ENCODE assay signal across 37 mouse cellular contexts in the genomic region with DNA sequence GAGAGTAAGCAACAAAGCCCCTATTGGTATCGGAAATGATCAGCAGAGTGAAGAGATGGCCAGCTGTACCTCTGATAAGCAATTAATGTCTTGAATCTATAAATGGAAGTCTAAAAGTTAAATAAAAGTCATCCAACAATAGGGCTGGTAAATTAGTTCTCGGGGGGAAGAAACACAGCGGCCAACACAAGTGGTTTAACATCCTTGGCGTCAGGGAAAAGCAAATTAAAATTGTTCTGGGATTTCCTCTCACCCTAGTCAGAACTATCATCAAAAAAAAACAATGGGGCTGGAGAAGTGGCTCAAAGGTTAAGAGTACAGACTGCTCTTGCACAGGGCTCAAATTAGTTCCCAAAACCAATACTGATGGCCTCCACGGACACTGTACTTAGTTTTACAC. TPM values are rescaled to one million over a fixed set of nuclear protein-coding genes. Genes with fewer than 3 reads are reported as not detected.
"Had no signal": no experiment of that assay in that cellular context is flagged by ENCODE, and none has a peak within 500 bp of the region (broad histone marks: within the 10 kb centered on the region; RNA-seq: fewer than 3 reads in every experiment).

No protein-coding gene starts in this region.

- H3K27ac ChIP-seq: heart, embryonic 13.5 days; heart, embryonic 15.5 days; hindbrain, embryonic 10.5 days; hindbrain, embryonic 12.5 days; hindbrain, embryonic 14.5 days; intestine, embryonic 15.5 days; layer of hippocampus, adult 2 months; left cerebral cortex, adult 2 months; limb, embryonic 10.5 days; limb, embryonic 12.5 days; liver, embryonic 13.5 days; liver, embryonic 15.5 days had no signal

- DNase-seq: forebrain, postnatal 0 days; gastrocnemius, postnatal 14 days; heart, postnatal 14 days; heart, postnatal 4 days; kidney, adult 18-20 months; kidney, adult 8-10 months; kidney, postnatal 10 days; kidney, postnatal 25 days; kidney, postnatal 4 days; liver; liver, embryonic 13.5 days; liver, postnatal 0 days had no signal

- H3K4me1 ChIP-seq: hindbrain, embryonic 12.5 days; limb, embryonic 10.5 days; limb, embryonic 12.5 days had no signal

- H3K4me3 ChIP-seq: heart, embryonic 13.5 days; heart, embryonic 15.5 days; hindbrain, embryonic 10.5 days; hindbrain, embryonic 12.5 days; intestine, embryonic 15.5 days; layer of hippocampus, adult 2 months; left cerebral cortex, adult 2 months; limb, embryonic 10.5 days; limb, embryonic 12.5 days; liver, embryonic 13.5 days; liver, embryonic 15.5 days had no signal

RNA-seq across cellular contexts. Expression of a gene that starts 4.3 kb away (rescaled TPM):
- total RNA-seq: forebrain, postnatal 0 days; gastrocnemius, adult 8-10 months; gastrocnemius, postnatal 14 days; gastrocnemius, postnatal 4 days; granulocyte monocyte progenitor cell, adult 5-6 weeks; heart, postnatal 14 days; heart, postnatal 4 days; layer of hippocampus, adult 2 months; layer of hippocampus, postnatal 10 days; layer of hippocampus, postnatal 25 days; left cerebral cortex, adult 2 months; left cerebral cortex, postnatal 14 days; left cerebral cortex, postnatal 36 days had no signal
- polyA plus RNA-seq: forebrain, postnatal 0 days; hindbrain, embryonic 10.5 days; hindbrain, embryonic 12.5 days; hindbrain, embryonic 14.5 days; kidney, embryonic 14.5 days; limb, embryonic 10.5 days; limb, embryonic 12.5 days had no signal

RNA-seq across cellular contexts. Expression of a gene that starts 4.6 kb away (rescaled TPM):
- total RNA-seq: forebrain, postnatal 0 days; gastrocnemius, adult 8-10 months; gastrocnemius, postnatal 14 days; gastrocnemius, postnatal 4 days; granulocyte monocyte progenitor cell, adult 5-6 weeks; heart, postnatal 14 days; heart, postnatal 4 days; layer of hippocampus, adult 2 months; layer of hippocampus, postnatal 10 days; layer of hippocampus, postnatal 25 days; left cerebral cortex, adult 2 months; left cerebral cortex, postnatal 14 days; left cerebral cortex, postnatal 36 days had no signal
- polyA plus RNA-seq: forebrain, postnatal 0 days; heart, embryonic 13.5 days; hindbrain, embryonic 10.5 days; hindbrain, embryonic 12.5 days; hindbrain, embryonic 14.5 days; hindbrain, embryonic 16.5 days; intestine, embryonic 15.5 days; kidney, embryonic 14.5 days; kidney, embryonic 16.5 days; limb, embryonic 10.5 days; limb, embryonic 12.5 days; limb, embryonic 14.5 days; liver, embryonic 11.5 days; liver, embryonic 13.5 days; liver, embryonic 15.5 days had no signal

RNA-seq across cellular contexts. Expression of a gene that starts 13.7 kb away (rescaled TPM):
- total RNA-seq: forebrain, postnatal 0 days; gastrocnemius, adult 8-10 months; gastrocnemius, postnatal 14 days; granulocyte monocyte progenitor cell, adult 5-6 weeks; heart, postnatal 14 days; layer of hippocampus, adult 2 months; layer of hippocampus, postnatal 10 days; left cerebral cortex, adult 2 months; left cerebral cortex, postnatal 14 days; left cerebral cortex, postnatal 36 days had no signal
- polyA plus RNA-seq: heart, embryonic 13.5 days; heart, embryonic 15.5 days; hindbrain, embryonic 12.5 days; intestine, embryonic 15.5 days; intestine, postnatal 0 days; kidney, embryonic 14.5 days; limb, embryonic 10.5 days; liver, embryonic 11.5 days; liver, embryonic 13.5 days had no signal

RNA-seq across cellular contexts. Expression of a gene that starts 43.0 kb away (rescaled TPM):
- total RNA-seq: forebrain, postnatal 0 days; gastrocnemius, adult 8-10 months; granulocyte monocyte progenitor cell, adult 5-6 weeks; heart, postnatal 14 days; heart, postnatal 4 days; layer of hippocampus, adult 2 months; layer of hippocampus, postnatal 10 days; layer of hippocampus, postnatal 25 days; left cerebral cortex, postnatal 14 days had no signal
- polyA plus RNA-seq: forebrain, postnatal 0 days; heart, embryonic 13.5 days; heart, embryonic 15.5 days; hindbrain, embryonic 10.5 days; hindbrain, embryonic 12.5 days; hindbrain, embryonic 14.5 days; hindbrain, embryonic 16.5 days; inflammation-experienced regulatory T-cells, adult 6 months; intestine, embryonic 15.5 days; intestine, postnatal 0 days; kidney, embryonic 14.5 days; kidney, embryonic 16.5 days; limb, embryonic 10.5 days; limb, embryonic 12.5 days; limb, embryonic 14.5 days; liver, embryonic 11.5 days; liver, embryonic 13.5 days; liver, embryonic 15.5 days; liver, postnatal 0 days had no signal
